Comparison of ENCODE assay signal across 10 mouse cellular contexts in genomic region chr13:51783857-51784256, GRCm38 (mm10). TPM values are rescaled to one million over a fixed set of nuclear protein-coding genes. Genes with fewer than 3 reads are reported as not detected.
DNase-seq lines count a peak whose midpoint lies in the region; ATAC-seq and TF ChIP-seq lines count a peak whose summit lies in the region.
"Had no signal": no experiment of that assay in that cellular context is flagged by ENCODE, and none has a peak within 500 bp of the region (broad histone marks: within the 10 kb centered on the region; RNA-seq: fewer than 3 reads in every experiment).

No protein-coding gene starts in this region.

- no peaks in the 10 kb centered on the region for H3K9me3 ChIP-seq in kidney, embryonic 15.5 days (replicated peaks)

- no peak overlapping the region for H3K4me2 ChIP-seq in kidney, embryonic 15.5 days

- no peak for TF ChIP-seq CTCF in cerebellum, adult 2 months (IDR thresholded peaks at IDR 0.05; ENCODE audit: borderline replicate concordance, insufficient read depth, low read depth, low read length)

- peaks cover 34% of the 10 kb centered on the region for H3K4me1 ChIP-seq in cerebellum, adult 2 months (ENCODE audit: control insufficient read depth, insufficient read depth, low read length)
- peaks cover 13% of the 10 kb centered on the region for H3K4me1 ChIP-seq in kidney, embryonic 15.5 days

- DNase-seq in cerebellum, adult 2 months, result peak; percentile 55 to 59
- no peak for DNase-seq in cerebellum, adult 9-10 months
- DNase-seq in kidney, postnatal 25 days, result peak; percentile 32 to 52
- peak; percentile 69 for DNase-seq in right cerebral cortex, adult 18-20 months
- no peak for DNase-seq in right cerebral cortex, postnatal 14 days
- DNase-seq in skeletal muscle tissue, adult 2 months (ENCODE audit: low read depth, low spot score), result peak; percentile 48
- no peak for DNase-seq in layer of hippocampus, adult 8-10 months (ENCODE audit: low spot score in 2 of 2)
- DNase-seq: liver, postnatal 0 days had no signal

- no peak overlapping the region for H3K4me3 ChIP-seq in cerebellum, adult 2 months (replicated peaks; ENCODE audit: insufficient read depth, low read depth, low read length)
- no peak overlapping the region for H3K4me3 ChIP-seq in kidney, embryonic 15.5 days (replicated peaks)

- no peak overlapping the region for H3K9ac ChIP-seq in kidney, embryonic 15.5 days
- H3K9ac ChIP-seq: liver, postnatal 0 days had no signal

- 25% methylated on average over 6 of the region's 6 CpGs for WGBS in cerebellum, adult 2 months
- 57% methylated on average over 6 of the region's 6 CpGs for WGBS in kidney, embryonic 15.5 days

- no peaks in the 10 kb centered on the region for H3K27me3 ChIP-seq in cerebellum, adult 2 months (ENCODE audit: control insufficient read depth, insufficient read depth, low read length)
- H3K27me3 ChIP-seq in kidney, embryonic 15.5 days, result no peaks in the 10 kb centered on the region

- H3K27ac ChIP-seq in cerebellum, adult 2 months (ENCODE audit: insufficient read depth, low read length), result no peak overlapping the region
- no peak overlapping the region for H3K27ac ChIP-seq in kidney, embryonic 15.5 days

- no peak for ATAC-seq in kidney, embryonic 15.5 days (replicated peaks; ENCODE audit: low FRiP score)
- ATAC-seq: intestine, postnatal 0 days; liver, postnatal 0 days had no signal

- H3K36me3 ChIP-seq in kidney, embryonic 15.5 days, result no peaks in the 10 kb centered on the region

- TF ChIP-seq POLR2A in cerebellum, adult 2 months (IDR thresholded peaks at IDR 0.05; ENCODE audit: borderline replicate concordance, insufficient read depth, low read length), result no peak

RNA-seq across cellular contexts. Expression of gene Sema4d, which starts 9.7 kb away (rescaled TPM):
- polyA plus RNA-seq in cerebellum, adult 2 months (2012; rRNA removed), result 111 and 116 TPM in 2 replicates
- polyA plus RNA-seq in kidney, embryonic 15.5 days (2015; fragmentation: Nextera tagmentation; extraction: Ambion mirVana), result 19.6 and 20.3 TPM in 2 replicates
- 10 to 100 TPM; 79.8 to 99.9 (median 95.4) TPM for total RNA-seq in layer of hippocampus, adult 8-10 months (2022)

Comparison
In these comparisons a context has a peak if more than half of its experiments do, and no peak if none do; other contexts are left out.
1. DNase-seq: peak in cerebellum, adult 2 months (2 of 2), kidney, postnatal 25 days (2 of 2), right cerebral cortex, adult 18-20 months (single experiment) and skeletal muscle tissue, adult 2 months (single experiment); none in cerebellum, adult 9-10 months (single experiment), right cerebral cortex, postnatal 14 days (single experiment) and layer of hippocampus, adult 8-10 months (0 of 2).